Mouse (Mus musculus) megakaryocyte, adult 5-6 weeks (primary cell): ENCODE measurements around the gene Ly6g6f. TPM values are rescaled to one million over a fixed set of nuclear protein-coding genes. Genes with fewer than 3 reads are reported as not detected.

Experiments used
- ATAC-seq: 2 replicates; pipeline ENCODE4 v1.8.0; 2016; ENCODE audit warnings: mild to moderate bottlenecking, inconsistent platforms; ENCODE audit not compliant: poor library complexity, severe bottlenecking
- total RNA-seq, 2 experiments: library from RNA; stranded (forward) in 1 of 2; stranded (reverse) in 1 of 2; fragments of 153-499, 151-499 nt in 1 of 2; fragments of 221-1000, 200-1000 nt in 1 of 2; gene quantifications; 2 replicates each; pipeline versions ENCODE4 v1.2.3 to v1.2.4; 2015 to 2017

Ly6g6f gene
- total RNA-seq, 2 experiments from 2014 or later, result not detected

DNA sequence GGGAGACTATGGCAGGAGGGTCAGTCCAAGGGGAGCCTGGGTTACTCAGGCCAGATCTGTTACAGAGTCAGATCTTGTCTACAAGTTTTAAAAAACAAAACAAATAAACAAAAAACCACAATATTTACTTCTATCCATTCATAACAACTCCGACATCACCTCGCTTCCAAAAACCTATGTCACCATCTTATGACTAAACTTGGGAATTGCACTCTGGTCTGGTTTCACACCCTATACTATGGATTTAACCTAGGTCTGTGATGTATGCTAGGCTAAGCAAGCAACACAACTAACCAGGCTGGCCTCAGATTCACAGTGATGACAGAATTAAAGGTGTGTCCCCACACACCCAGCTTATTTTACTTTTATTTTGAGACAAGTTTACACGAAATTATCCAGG lies 21.1 kb upstream of the Ly6g6f start:
- no peak for ATAC-seq

DNA sequence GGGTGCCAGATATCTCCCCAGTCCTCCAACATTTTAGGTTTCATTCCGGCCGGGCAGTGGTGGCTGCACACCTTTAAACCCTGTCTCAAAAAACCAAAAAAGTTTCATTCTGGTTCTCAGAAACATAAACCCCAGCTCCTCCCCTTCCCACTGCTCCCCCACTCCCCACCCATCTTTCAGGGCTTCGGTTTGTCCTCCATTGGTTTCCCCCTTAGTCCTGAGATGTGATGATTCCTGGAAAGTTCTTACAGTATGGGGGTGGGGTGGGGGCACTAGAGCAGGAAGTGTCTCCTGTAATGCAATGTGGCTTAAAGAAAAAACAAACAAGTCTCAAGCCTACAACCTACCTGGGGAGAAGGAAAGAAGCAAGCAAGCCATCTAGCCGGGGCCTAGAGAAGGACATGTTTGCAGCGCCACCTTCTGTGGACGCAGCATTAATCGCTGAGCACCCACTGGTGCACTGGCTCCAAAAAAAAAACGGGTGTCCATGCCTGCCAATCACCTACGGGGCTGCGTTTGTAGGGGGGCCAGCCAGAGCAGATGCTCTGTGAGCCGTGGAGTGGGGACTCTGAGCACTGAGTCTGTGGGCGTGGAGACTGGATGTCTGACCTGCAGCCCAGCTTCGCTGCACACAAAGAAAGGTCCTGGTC lies 20.5 kb upstream of the Ly6g6f start:
- peak; percentile 49; the same call in 1 of the 2 replicates for ATAC-seq

DNA sequence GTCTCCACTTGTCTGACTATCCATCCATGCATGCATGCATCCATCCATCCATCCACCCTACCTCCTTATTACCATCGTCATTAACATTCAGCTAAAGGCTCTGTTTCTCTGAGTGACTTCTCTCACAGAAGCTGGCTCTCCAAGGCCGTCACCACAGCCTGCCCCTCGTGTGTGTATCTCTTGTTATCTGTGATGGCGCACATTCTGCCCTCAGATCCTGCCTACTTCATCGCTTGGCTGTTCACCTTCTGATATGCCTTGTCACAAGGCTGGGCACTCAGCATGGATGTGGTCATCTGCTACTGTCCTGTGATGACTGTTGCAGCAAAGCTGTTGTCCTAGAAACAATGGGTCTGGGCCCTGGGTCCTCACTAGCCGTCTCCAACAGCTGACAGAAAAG lies 19.3 kb upstream of the Ly6g6f start:
- ATAC-seq, result 0 out of 2 replicates have a peak, but pooled peaks have one; percentile 24

DNA sequence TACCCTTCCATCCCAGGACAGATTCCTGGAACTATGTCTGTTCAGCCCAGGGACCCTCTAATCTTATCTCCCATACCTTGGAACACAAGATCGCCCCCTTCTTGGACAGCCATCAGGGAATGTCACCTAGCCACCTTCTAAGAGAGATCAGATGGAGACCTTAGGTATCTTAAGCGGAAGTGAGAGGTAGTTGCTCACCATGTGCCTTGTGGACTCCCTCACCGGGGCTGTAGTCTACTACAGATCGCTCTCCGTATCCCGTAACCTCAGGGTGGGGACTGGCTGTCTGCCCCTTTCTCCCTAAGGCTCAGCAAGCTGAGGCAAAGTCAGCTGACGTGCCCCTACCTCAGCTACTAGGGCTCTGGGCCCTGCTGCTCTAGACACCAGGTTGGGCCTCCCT lies 18.7 kb upstream of the Ly6g6f start:
- no peak for ATAC-seq

DNA sequence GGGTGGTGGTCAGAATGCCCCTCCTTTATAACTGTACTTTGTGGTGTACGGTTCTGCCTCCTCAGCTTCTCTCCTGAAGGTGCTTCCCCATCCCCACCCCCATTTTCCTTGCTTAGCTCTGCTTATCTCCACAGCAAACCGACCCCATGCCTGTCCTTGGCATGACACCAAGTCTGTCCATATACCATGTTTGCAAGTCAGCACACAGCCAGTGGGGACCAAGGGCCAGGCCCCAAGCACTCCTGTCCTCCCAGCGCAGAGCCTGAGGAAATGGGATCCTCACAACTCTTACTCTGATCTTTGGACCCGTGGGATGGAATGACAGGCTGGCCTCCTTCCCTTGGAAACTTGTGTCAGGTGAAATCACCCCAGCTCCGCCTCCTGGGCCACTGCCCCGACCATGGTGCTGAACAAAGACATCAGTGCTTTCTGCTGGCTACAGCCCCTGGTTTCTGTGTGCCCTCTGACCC lies 17.8 kb upstream of the Ly6g6f start:
- ATAC-seq, result no peak

DNA sequence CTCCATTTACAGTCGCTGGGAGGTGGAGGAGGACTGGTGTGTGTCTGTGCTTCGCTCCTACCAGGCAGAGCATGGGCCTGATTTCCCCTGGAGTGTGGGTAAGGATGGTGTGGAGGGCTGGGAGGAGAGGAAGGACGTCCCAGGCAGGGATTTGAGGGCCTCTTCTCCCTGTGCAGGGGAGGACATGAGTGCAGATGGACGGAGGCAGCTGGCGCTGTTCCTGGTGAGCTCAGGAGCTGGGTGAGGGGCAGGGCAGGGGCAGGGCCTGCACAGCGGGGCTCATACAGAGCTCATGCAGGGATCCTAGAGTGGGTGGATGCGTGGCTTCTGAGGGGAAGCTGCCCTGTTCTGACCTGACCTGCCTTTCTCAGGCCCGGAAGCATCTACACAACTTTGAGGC lies 16.9 kb upstream of the Ly6g6f start:
- ATAC-seq, result no peak

DNA sequence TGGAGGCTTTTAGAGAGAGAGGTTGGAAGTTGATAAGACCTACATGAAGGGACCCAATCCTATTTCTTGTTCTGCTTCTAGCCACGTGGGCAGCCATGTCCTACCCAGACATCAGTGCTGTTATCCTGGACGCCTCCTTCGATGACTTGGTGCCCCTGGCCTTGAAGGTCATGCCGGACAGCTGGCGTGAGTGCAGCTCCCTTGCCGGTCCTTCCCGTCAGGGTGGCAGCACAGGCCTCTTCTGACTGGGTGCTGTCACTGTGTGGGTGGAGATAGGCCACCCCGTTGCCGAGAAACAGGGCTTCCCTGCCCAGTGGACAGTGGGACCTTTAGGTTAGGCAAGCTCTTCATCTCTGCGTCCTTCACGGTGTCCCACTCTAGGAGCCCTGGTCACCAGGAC lies 15.8 kb upstream of the Ly6g6f start:
- ATAC-seq, result no peak

DNA sequence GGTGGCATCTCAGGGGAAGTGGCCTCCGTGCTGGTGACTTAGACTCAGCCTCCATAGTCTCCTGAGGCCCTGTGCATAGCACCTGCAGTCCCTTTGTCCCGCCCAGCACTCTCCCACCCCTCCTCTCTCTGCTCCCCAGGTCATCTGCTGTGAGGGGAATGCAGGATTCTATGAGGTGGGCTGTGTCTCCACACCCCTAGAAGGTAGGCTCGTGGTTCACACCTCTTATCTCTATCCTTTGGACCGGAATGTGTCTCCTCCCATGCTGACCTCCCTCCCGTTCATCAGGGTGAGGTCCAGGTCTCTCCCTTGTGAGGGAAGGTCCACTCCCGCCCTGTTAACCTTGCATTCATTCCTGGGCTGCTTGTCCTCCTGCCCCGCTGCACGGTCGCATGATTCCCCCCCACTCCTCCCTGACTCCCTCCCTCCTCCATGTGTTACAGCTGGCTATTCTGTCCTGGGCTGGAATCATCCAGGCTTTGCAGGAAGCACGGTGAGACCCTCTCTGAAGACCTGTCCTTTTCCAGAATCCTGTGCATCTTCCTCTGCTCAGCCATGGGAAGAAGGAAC lies 14.9 kb upstream of the Ly6g6f start:
- no peak for ATAC-seq

DNA sequence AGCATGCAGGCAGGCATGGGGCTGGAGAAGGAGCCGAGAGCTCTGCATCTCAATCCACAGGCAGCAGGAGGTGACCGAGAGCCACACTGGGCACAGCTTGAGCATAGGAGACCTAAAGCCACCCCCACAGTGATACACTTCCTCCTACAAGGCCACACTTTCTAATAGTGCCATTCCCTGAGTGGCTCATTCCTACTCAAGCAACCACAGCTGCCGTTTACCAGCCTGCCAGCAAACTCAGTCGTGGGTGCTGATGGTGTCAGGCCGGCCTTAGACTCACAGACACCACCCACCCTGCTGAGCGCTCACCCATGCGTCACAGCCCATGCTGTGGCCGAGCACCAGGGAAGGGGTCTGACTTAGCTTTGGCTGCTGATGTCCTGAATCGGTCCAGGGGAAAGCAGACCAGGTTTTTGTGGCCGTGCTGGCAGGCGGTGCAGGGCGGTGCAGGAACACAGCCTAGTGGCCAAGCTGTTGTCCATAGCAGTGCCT lies 11.8 kb upstream of the Ly6g6f start:
- ATAC-seq, result no peak

DNA sequence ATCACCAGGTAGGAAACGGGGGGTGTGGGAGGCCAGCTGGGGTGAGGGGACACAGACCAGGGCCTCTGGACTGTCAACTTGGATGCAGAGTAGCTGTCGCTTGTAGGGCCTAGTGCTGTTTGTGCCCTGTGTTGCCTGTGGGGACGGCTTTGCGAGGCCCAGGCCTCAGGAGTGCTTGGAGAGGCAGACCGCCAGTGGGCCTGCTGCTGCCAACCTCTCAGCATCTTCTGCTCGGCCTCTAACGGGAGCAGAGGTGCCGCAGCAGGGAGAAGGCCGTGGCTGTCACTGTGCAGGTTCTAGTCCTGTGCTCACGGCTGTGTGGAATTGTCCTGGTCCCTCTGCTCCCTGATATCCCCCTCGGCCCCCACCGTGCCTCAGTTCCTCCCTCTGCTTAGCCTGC lies 11.2 kb upstream of the Ly6g6f start:
- no peak for ATAC-seq

DNA sequence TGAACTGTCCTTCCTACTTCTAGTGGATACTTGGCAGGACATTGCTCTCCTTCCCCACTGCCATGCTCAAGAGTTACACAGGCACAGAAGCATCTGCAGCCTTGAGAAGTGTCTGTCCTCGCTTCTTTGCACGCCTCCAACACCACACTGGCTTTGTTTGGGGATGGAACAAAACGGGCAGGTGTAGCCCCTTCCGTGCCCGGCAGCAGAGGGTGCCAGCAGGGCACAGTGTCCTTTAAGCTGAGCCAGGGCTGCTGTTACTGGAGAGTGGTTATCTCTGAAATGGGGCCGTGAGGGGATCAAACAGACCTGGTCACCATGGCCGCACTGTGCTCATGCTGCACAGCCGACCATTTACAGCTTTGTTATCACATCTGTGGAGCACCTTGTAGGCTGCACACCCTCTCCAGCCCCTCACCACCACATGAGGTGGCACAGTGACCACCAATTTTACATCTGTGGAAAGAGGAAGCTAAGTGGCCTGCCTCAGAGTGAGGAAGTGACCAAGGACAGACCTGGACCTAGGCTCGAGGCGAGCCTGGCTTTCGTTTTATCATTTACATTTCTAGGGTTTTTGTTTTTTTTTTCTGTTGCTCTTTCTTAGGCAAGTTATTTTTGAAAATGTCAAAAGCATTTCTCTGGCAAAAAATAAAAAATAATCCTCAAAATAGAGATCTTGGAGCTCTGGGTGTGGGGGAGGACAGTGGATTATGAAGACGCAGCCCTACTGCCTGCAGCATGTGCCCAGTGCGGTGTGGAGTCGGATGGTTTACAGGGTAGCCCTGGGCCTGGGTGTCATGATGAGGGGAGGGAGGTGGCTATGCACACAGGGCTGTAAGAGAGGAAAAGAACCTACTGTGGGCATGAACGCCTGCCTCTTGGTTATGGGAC lies 9.3 kb upstream of the Ly6g6f start:
- ATAC-seq, result peak; percentile 82

DNA sequence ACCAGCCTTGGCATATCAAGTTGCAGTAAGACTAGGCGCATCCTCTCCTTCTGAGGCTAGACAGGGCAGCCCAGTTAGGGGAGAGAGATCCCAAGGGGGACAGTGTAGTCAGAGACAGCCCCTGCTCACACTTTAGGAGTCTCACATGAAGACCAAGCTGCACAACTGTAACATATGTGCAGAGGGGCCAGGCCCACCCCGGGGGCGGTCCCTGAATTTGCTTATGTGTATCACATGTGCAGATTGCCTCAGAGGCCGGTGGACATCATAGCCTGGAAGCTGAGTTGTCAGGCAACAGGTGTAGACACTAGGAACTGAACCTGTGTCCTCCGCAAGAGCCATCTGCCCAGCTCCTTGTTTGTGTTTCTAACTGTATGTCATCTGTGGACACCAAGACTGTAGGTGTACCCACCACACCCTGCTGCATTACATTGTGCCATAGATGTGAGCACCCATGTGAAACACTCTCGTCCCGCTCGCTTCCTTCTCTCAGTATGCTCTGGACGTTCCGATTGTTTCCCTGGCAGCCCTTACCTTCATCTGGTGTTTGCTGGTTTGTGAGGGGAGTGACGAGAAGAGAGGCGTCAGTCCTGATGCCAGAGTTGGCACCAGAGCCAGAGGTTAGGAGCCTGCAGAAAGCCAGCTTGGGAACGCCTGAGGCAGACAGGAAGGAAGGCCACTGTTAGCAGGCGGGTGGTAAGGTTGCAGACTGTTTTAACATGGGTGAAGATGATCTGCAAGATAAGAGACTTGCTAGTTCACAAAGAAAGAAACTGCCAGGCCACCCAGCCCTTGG lies 7.2 kb upstream of the Ly6g6f start:
- ATAC-seq, result no peak

DNA sequence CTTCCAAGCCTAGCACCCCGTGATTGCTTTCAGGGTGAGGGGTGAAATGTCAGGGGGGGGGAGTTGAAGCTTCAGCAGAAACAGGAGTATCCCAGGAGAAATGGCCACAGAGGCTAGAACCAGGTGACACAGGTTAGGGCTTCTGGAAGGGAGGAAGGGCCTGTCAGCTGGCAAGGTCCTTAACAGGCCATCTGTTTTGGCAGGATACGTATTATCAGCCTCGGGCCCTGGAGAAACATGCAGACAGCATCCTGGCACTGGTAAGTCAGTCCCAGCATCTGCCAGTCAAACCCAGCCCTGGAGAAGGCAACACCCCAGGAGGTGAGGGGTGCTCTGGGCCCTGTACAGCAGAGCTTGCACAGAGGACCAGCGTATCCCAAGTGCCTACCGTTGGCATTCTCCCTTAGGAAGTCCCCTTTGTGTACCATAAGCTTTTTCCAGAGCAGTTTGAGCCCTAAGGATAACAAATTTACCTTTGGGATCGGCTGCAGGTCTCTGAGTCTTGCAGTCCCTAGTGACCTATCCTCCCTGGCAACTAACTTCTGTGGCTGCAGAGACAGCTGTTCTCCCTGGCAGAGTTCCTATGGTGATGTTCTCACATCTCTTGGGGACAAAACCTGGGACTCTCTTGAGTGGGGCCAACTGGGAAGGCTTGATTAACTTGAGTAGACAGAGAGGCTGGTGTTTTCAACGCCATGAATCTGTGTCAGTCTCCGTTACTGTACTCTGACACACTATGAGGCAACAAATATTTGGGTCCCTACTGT lies 4.9 kb upstream of the Ly6g6f start:
- no peak for ATAC-seq

DNA sequence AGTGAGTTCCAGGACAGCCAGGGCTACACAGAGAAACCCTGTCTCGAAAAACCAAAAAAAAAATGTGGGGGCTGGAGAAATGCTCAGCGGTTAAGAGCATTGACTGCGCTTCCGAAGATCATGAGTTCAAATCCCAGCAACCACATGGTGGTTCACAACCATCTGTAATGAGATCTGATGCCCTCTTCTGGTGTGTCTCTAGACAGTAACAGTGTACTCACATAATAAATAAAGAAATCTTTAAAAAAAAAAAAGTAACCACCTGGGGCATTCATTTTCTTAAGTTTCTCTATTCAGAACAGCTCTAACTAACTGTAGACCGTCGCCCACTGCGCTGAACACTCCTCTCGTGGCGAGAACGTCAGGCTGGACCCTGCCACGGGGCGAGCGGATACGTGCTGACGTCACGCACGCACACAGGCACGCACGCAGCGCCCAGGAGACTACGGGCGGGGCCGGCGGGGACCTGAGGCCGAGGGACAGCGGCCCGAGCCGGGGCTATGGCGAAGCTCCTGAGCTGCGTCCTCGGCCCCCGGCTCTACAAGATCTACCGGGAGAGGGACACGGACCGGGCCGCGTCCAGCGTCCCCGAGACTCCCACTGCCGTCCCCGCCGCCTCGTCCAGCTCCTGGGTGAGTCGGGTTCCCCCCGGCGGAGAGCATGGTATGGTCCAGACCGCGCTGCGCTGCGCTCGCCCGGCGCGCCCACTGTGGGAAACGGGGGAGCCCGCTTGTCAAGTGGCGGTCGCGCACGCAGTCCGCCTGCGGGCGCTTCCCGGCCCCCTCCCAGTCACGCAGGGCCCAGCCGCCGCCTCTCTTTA lies 3.6 kb upstream of the Ly6g6f start, which contains the start of gene Abhd16a:
Abhd16a (plus strand) TSS at position 439 of the 820 bp plus-strand sequence.
- ATAC-seq, result peak; percentile 99

DNA sequence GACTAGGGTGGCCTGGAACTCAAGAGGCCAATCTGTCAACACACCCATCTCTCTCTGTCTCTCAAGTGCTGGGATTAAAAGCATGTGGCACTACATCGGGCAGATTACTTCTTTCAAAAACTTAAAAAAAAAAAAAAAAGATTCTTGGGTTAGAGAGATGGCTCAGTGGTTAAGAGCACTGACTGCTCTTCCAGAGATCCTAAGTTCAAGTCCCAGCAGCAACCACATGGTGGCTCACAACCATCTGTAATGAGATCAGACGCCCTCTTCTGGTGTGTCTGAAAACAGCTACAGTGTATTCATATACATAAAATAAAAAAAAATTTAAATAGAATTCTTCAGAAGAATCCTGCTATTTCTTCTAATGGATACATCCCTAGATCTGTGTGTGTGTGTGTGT lies 2.7 kb upstream of the Ly6g6f start:
- no peak for ATAC-seq

DNA sequence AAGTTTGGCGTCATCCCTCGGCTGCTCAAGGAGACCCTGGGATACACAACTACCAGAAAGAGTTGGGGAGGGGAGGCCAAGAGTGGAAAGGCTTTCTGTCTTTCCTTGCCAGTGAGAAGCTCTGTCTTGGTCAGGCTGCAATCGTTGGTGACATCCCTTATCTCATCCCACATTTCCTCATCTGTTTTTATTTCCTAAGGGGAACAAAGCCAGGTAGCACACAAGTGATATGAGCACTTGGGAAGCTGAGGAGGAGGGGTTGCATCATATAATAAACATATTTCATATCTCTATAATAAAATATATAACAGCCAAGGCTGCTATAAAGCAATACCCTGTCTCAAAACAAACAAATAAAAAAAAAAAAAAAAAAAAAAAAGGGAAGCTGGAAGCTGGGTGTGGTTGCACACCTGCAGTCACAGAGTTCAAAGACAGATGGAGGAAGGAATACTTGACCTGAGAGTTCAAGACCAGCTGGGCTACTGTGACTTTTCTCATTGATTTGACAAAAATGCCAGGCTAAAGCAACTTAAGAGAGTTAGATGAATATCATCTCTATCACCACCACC lies 1.4 kb downstream of the Ly6g6f start:
- no peak for ATAC-seq

DNA sequence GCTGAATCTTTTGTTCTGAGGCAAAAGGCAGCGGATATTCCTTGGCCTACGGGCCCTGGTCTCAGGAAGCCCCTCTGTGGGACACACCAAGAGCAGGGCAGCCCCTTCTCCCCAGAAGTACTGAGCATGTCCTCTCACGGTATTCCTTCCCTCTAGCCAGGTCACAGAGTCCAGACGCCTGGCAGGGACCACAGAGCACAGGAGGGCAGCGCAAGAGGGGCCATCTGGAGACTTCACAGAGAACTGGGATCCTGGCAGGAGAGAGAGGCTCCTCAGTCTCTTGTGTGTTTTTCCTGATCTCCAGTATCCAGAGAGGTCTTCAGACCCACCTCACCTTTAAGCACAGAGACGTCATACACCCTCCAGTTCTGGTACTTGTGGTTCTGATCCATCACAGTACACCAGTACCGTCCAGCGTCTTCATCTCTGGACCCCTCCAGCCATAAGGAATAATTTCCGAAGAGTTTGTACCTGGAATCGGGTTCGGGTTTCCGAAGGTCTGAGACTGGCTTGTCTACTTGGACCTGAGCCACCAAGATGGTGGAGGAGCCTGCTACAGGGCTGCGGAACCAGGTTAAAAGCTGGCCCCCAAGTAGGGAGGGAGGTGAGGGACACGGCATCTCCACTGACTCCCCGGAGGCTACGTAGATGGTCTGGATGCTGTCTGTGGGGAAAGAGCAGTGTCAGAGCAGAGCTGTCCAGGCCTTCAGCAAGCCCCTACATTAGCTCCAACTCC lies 2.4 kb downstream of the Ly6g6f start:
- ATAC-seq, result no peak

DNA sequence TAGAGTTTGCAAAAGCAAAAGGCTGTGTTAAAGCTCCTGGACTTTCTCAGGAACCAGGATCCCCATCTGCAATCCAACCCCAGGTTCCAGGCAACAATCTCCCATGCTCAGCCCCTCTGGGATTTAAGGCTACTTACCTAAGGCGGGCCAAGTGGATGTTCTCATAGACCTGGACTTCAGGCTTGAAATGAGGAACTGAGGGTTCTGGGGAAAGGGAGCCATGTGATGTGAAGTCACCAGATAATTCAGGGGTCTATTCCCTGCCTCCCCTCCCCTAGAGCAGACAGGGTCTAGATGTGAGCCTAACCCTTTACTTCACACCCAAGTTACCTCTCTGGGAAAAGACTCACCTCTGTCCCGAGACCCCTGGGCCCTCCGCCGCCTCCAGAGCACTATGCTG lies 4.7 kb downstream of the Ly6g6f start:
- ATAC-seq, result no peak
